Mouse (Mus musculus) layer of hippocampus, postnatal 10 days (tissue): ENCODE results near the gene Ccdc175. TPM values are rescaled to one million over a fixed set of nuclear protein-coding genes. Genes with fewer than 3 reads are reported as not detected.

Source experiments
- DNase-seq, 2 experiments: peaks; one replicate each; pipeline ENCODE4 v3.0.0; 2021; ENCODE audit warnings: low spot score in 2 of 2
- long read RNA-seq: library from polyadenylated mRNA; stranded (forward); transcript quantifications from one replicate; pipeline ENCODE4 v2.0.0, GENCODE M21; 2023
- total RNA-seq, 2 experiments: library from RNA; stranded (reverse); gene quantifications; 2 replicates each; pipeline ENCODE4 v1.2.3; 2021

Gene Ccdc175
- not detected for total RNA-seq
- long read RNA-seq, result 0 reads

DNA sequence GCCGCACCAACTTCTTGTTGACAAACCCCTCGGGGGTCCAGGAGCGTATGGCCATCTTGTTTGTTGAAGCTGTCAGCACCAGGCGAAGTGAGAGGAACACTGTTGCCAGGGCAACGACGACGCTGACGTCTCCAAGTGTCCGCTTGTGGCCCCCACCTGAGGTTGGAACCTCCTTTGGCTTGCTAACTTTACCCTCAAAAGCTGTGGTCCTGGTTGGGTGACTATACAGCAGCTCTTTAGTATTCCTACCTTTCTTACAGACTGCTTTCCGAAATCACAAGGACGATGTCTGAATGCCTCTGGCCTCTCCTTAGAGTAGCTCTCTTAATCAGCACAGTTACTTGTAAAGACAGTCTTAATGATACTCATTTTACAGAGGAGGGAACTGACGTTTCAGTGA lies at the start of gene Ccdc175:
TSS of gene Ccdc175 (minus strand) at position 101 of the 400 bp plus-strand sequence.
- no peak for DNase-seq

DNA sequence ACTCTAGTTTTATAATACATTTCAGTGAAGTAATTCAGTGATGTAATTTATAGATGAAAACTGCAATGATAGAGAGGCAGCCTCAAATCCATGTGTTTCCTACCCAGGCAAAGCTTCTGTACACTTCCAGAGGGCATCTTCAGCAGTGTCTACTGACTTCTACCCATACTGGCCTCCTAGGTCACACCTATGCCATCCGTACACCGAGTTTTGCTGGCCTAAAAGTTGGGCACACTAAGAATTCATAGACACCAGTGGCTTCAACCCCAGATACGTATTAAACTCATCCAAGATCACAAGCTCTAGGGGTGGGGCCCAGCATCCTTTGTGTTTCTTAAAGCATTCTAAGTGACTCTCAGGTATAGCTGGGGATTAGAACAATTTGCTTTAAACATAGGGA lies 49.3 kb upstream of the Ccdc175 start:
- DNase-seq, result no peak

DNA sequence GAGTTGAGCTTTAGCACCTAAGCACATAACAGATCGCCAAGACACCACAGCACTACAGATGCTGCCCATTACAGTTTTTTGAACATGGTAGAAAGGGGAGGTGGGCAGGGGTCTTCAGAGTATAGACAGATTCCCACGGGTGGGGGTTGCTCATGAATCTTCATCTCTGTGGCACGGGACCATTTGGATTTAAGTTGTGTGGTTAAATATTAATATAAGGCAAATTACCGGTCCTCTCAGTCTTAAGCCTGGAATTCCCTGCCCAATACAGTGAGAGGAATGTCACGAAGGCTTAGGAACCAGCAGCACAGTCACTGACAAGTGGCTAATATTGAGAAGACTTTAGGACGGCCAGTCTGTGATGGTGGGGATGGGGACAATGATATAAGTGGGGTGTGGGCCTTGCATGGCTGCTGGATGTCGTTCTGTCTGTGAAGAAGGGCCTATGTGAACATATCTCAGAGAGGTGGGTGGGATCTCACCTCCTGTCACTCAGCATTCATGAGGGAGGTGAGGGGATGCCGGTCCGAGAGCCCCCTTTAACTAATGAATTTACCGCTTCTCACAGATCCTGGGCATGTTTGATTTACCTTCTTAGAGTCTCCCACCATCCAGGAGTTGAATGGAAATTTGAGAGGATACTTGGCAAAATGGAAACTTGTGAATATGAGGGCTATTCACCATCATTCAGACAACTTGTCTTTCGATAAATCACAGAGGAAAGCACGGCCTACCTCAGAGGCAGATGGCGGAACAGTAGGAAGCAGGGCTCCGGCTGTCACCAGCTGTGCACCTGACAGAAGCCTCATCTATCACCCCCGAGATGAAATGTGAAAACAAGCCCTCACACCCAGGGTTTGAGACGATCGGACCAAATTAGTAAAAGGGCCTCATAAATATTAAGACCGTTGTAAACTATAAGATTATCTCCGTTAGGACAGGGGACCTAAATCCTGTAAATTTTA lies 48.3 kb upstream of the Ccdc175 start:
- no peak for DNase-seq

DNA sequence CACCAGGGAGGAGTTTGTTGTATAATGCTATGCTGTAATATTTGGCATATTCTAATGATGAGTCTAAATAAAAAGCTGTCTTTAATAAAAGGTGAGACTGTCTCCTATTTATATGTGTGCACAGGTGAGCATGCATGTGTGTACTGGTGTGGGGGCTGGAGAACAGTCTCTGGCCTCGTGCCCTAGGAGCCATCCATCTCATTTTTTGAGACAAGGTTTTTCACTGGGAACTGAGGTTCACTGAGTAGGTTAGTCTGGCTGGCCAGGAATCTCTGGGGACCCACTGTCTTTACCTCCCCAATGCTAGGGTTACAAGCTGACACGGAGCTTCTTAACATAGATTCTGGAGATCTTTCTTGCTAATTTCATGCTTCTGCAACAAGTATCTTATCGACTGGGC lies 47.3 kb upstream of the Ccdc175 start:
- no peak for DNase-seq

DNA sequence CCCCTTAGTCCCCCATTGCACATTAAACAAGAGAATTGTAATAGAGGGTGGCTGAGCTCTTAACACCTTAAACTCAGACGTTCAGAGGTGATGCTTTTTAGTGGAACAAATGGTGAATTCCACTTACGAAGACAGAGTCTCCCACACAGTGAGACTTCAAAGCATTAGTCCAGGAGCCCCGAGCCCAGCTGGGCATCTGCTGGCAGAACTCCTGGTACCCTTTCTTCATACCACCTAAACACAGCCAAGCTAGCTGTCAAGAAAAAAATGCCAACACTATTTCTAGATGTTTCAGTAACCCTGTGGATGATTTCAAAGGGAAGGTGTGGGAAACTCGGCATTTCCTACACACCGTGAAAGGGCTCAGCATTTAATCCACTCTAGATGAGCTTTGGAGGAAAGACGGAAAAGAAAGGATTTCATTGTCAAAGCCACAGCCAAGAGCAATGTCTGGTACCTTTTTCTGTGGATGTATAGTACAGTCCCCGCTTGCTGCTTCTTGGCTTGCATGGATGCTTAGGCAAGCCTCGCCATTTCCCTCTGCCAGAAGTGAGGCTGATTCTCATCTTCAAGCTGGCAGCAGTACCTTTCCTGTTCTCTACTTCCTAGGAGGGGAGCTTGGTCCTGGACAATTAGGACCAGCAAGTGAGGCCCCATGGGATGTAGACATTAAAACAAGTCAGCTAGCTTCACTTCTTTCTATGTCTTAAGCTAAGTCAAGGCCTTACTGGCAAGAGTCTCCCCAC lies 44.8 kb upstream of the Ccdc175 start:
- DNase-seq, result no peak

DNA sequence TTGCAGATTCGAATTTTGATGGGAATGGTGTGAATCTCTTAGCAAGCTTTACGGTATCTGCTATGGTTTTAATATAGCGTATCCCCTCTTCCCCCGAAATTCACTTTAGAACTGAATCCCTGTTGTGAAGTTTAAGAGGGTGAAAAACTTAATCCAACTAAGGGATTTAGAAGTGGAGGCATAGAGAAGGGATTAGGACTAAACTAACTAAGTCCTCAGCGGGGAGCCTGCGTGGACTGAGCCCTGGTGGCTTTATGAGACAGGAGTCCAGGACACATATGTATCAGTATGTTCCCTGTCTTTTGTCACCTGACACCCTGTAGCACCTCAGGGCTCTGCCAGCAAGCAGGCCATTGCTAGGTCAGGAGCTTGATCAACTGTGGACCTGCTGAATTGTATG lies 42.9 kb upstream of the Ccdc175 start:
- no peak for DNase-seq

DNA sequence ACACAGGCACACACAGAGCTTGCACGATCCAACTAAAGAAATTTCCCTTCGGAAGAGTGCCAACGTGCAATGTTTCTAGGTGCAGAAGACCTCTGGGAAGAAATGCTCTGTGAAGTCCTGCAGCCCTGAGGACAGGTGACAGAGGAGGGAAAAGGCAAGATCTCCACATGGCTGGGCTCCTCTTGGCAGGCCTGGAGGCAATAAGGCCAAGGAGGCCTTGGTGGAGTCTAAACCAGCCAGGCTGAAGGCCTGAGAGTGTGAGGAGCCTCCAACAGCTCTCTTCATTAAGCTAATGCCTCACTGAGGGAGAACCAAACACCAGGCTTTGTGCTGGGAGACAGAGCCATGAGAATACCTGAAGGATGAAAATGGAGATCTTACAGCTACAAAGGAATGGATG lies 40.5 kb upstream of the Ccdc175 start:
- no peak for DNase-seq

DNA sequence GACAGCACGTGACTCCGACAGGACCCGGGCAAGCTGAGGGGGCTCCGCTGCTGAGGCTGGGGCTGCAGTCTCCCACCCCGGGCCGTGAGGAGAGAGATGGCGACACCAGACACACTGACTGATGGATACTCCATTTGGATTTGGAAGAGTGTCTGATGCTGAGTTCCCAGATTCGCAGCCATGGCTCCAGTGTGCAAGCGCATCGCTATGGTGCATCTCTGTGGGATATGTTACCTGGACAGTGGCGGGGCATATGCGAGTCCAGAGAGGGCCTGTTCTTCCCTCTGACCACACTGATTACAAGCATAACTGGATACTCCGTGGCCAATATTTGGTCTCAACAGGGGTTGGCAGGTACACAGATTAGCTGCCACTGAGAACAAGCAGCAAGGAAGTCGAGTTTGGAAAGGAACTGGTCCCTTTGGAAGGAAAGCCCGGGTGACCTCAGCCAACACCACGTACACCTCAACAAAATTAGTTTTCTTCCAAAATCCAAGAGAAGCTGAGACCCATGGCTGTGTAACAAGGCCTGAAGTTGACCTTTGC lies 38.8 kb upstream of the Ccdc175 start:
- DNase-seq, result no peak

DNA sequence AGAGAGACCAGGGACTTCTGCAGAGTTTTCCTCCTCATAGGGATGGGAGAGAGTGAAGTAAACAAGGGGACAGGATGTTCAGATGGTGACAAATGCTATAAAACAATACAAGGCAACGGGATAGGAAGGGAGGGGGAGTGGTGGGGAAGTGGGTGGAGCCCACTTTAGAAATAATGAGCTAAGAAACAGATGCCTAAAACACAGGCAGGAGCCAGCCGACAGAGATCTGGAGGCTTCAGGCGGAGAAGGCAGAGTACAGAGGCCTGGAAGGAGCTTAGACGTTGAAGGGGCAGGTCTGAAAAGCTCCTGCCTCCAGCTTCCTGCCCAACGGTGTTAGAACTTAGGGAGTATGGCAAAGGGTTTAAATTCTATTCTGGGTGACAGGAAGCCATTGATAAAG lies 28.7 kb upstream of the Ccdc175 start:
- DNase-seq, result no peak

DNA sequence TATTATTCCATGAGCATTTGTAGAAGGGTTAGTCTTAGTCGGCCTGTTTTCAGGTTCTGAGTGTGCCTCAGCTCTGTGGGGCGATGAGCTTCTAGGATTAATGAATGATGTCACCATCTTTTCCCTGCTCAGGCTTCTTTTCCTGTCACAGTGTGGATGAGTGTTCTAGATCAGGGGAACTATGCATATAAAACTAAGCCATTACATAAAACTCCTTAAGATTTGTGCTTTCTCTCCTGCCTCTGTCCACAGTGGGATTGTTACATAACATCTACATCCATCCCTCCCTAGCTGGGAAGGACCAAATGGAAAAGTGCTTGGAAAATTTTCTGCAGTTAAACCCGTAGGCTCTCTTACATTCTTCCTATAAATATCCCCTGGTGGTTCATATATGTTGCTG lies 16.0 kb upstream of the Ccdc175 start:
- no peak for DNase-seq

DNA sequence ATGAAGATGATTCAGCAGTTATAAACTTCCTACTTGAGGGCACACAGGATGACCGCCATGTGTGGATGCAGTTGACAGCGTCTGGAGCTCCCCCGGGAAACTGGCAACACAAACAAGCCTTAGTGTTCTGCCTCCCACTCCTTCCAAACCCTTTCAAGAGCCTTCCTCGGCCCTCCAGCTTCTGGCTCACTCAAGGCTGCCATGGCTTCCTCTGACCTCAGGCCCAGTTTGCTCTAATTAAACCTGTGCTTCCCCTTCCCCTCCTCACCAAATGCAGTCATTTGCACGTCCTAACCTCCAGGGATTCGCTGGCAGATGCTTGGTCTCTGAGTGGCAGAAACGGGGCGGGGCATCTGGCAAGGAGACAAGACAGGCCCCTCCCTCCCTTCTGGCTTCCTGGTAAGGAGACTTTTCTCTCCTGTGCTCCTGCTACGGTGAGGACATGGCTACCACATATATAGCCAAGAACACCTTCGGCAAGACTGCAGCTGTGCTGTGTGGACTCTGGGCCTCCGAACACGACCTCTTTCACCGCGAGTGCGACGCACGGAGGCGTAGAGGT lies 13.2 kb upstream of the Ccdc175 start:
- peak; percentile 25 to 27 for DNase-seq

DNA sequence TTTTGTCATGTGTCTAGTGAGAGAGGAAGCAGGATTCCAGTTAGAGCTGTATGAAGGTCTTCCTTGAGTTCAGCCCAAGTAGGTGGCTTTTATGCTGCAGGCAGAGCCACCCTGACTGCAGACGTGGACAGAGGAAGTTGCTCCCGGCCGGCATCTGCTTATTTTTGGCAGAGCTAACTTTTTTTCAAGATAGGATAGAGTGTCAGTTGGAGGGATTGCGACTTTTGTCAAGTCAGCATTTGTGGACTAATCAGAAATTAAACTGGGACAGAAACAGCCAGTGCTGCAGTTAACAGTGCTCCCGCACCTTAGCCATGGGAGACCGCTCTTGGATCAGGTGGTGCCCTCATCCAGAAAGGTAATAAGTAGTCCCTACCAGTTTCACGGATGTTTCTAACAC lies 12.6 kb upstream of the Ccdc175 start:
- DNase-seq, result no peak

DNA sequence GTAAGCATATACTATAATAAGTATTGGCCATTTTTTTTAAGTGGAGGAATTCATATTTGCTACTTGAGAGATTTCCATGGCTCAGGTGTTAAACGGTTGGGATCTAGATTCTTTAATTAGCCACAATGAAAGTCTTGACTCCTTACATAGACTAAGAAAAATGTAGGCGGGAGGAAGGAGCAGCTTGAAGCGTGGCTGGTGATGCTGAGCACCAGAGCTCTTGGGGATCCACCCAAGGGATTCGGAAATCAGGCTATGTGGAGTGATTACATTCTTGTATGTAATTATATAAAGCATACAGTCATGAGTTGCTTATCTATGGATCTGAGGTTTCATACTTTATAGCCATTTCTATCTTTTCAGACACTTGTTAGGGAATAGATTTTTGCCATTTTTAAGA lies 5.3 kb downstream of the Ccdc175 start:
- DNase-seq, result no peak

DNA sequence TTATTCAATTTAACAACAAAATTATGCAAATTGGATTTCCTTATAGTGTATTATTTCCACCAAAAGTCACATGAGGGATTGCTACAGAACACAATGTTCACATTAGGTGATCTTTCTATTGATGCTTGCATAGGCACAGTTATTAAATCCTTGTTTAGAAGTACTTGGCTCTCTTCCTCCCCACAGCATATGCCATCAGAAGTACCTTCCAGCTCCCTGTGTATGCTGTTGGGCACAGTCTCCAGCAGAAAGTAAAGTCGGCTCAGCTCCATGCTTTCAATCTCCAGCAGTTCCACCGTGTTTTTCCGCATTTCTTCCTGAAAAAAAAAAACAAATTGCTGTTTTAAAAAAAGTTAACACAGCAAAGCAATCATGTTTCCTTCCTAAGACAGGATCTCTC lies 6.5 kb downstream of the Ccdc175 start:
- DNase-seq, result no peak

DNA sequence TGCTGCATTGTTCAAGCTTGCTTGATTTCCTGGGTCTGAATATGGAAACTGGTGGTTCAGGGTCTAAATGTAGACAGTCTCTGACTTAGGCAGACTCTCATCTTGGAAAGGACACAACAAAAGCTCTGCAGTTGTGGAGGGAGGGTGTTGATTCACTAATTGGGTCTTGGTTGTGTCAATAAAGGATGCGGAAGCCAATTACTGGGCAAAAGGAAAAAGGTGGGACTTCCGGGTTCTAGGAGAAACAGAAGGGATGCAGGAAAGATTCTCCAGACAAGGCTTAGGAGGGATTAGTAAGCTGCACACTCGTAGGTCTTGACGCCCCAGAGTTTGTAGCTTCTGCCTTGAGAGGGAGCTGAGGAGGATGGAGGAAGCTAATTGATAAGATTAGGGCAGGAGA lies 26.4 kb downstream of the Ccdc175 start:
- peak in 1 of 2 experiments; percentile 7 for DNase-seq

DNA sequence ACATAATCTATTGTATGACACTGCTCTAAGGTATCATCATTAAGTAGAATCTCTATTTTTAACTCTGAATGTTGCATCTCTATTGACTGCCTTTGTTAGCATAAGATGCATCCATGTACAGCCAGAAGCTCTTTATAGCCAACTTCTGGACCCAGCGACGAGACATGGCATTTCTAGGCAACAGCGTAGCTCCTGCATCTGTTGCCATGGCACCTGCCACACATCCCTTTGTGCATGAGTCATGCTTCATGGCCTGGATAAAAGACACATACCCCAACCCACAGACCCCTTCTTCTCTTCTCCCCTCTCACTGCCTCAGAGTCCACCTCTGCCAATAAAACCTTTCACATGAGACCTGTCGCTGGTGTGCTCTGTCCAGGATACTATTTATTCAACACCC lies 34.0 kb downstream of the Ccdc175 start:
- DNase-seq, result peak in 1 of 2 experiments; percentile 9

DNA sequence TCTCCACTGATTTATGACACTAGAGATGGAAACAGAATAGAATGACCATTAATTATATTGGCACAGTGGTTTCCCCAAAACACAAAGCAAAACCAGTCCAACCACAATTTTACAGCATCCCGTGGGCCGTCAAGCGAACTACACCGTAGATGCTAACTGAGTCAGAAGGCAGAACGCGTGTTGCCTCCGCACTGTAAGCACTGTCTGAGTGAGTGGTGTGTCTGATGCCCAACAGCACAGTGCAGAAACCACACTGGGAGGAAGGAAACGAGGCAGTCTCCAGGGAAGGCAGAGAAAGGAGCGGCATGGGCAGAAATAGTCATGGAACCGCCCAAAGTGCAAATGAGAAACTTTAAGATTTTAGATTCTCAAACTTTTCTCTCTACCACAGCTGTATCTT lies 55.6 kb downstream of the Ccdc175 start:
- no peak for DNase-seq

DNA sequence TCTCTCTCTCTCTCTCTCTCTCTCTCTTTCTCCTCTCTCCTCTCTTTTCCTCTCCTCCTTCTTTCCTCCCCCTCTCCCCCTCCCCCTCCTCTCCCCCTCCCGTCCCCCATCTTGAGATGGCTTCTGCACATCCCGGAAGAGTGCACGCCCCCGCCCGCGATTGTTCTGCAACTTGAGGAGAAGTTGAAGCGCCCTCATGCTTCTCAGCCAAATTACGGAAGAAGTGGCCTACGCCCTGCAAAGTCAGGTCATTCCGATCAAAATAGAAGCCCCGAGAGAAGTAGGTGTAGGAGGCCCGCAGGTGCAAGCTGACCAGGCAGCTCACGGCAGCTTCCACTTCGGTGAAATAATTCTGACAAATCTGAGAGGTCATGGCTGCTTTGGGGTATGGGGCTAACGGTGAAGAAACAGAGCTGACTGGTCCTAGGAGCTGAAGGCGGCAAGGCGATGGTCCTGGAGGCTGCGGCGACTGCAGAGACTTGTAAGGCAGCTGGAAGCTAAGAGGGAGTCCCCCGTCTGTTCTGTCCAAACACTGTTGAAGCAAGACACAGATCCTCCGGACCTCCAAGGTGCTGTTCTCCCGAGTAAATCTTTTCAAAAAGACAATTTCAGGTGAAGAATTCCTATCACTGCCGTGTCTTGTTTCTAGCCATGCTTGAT lies 69.0 kb downstream of the Ccdc175 start:
- DNase-seq, result no peak

DNA sequence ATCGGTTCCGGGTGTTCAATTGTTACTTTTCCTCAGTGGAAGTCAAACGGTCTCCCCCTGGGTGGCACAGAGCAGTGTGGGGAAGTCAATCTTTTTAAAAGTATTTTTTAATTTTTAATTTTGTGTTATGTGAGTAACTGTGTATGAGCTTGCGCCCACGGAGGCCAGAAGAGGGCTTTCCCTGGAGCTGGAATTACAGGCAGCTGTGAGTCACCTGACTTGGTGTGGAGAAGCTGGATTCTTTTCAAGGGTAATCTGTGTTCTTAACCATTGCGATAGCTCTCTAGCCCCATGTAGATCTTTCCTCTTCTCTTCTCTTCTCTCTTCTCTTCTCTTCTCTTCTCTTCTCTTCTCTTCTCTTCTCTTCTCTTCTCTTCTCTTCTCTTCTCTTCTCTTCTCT lies 69.7 kb downstream of the Ccdc175 start:
- DNase-seq, result no peak

DNA sequence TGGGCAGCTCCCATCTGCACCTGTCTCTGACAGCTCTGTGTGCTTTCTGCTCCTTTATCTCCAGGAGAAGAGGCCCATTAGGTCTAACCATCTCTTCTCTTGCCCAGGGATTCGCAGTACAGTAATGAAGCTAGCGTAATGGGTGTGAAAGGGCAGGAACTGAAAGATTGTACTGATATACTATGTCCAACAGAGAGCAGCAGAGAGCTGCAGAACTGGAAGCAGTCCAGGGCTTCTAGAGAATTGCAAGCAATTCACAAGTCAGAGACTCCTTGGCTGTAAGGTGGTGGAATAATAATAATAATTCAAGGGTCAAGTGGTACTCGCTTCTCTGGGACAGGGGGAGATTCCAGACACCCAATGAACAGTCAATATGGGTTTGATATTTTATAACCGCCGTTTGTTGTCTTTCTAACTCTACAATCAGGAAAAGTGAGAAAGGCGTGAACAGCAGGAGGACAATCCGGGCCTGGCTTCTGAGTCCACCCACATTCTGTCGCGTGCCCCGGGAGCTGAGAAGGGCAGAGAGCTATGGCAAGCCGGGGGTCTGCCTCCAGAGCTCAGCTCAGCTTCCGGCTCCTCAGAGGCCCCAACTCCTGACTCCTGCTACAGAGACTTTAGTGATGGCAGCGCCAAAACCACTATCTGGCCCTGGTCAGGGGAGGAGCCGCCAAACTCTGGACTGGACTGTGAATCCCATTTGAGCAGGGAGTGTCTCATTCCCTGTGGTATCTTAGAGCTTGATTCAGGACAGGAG lies 80.1 kb downstream of the Ccdc175 start:
- DNase-seq, result peak; percentile 74 to 83
